Mouse (Mus musculus) testis, postnatal 10 days (tissue): ENCODE data around the gene Ptprg.
"Not testable (repeated sequence)": the region's sequence is repeated elsewhere in the genome, so short reads cannot be mapped to it uniquely, and the experiment has no call there.

ENCODE experiments used
- DNase-seq: peaks from one replicate; pipeline ENCODE4 v3.0.0; 2021; ENCODE audit warnings: low spot score

The Ptprg gene

DNA sequence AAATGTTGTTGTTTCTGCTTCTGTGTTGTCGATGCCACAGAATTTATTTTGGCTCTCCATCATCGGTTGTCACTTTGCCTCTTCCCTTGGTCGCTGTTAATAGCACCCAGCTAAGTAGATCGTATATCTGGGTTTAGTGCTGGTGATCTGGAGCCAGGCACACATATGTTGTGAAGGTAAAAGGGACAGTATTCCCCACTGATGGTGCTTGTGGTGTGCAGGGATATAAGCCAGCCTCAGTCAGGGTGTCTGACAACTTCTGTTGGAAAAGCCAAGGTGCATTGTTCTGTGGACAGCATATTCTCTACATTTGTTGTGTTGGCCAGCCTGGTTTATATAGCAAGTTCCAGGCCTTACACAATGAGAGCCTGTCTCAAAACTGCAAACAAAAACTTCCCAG, 428.4 kb downstream of the Ptprg start:
- no peak for DNase-seq

DNA sequence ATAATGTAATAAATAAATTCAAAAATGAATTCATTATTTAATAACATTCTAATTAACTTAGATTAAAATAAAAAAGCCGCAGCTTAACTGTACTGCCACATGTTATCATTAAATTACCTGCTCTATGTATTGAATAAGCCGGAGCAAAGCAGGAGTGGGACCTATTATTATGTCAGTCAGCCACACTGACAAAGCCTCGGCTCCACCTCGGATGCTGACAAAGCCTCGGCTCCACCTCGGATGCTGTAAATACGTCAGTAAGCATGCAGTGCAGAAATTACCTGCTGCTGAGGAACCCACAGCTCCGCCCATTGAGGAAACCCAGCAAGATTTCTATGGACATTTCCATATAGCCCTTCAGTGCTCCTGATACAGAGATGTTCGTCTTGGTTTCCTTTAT, 429.7 kb downstream of the Ptprg start:
- no peak for DNase-seq

DNA sequence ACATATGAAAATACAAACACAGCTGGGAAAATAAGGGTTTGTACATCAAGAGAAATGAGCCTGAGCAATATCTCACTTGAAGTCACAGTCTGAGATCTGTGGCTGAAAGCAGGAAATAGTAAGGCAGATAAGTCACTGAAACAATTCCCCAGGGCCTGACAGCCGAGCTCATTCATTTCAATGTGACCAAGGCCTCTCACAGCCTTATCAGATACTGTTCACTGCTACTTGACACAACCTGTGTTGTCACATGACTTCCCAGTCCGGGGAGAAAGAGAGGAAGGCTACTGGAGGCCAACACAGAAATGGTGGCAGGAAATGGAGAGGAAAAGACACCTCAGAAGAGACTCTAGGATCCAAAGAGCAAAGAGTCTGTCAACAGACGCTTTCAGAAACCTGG, 430.8 kb downstream of the Ptprg start:
- no peak for DNase-seq

DNA sequence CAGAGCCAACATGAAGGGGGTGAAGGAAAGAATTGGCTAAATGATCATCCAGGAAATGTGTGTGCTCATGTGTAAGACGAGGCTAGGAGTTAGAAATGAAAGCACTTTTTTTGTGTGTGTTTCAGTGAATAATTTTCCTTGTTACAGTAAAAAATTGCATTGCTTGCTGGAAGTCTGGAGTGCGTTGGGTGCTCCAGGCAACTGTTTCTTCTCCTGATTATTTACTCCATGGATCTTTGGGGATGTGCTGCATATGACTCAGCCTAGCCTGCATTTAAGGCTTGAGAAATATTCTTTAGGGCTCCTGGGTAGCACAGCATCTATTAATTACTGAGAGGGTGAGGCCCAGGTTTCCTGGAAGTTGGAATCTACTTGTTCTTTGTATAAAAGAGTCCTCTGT, 435.6 kb downstream of the Ptprg start:
- no peak for DNase-seq

DNA sequence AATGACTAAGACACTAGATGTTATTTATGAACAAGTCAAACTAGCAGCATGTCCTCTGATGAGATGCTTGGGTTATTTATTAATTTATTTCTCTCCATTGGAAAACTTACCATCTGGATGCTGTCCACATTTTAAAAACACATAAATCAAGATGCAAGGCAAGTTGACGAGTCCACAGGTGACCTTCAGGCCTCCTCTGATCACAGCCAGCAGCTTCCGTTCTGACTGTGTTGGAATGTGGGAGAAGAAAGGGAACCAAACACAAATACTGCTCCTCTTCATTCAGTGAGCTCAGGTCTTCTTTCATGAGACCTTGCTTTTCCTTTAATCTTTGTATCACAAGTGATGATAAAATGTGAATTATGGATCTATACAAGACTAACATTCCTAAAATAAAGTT, 437.8 kb downstream of the Ptprg start:
- DNase-seq: no peak

DNA sequence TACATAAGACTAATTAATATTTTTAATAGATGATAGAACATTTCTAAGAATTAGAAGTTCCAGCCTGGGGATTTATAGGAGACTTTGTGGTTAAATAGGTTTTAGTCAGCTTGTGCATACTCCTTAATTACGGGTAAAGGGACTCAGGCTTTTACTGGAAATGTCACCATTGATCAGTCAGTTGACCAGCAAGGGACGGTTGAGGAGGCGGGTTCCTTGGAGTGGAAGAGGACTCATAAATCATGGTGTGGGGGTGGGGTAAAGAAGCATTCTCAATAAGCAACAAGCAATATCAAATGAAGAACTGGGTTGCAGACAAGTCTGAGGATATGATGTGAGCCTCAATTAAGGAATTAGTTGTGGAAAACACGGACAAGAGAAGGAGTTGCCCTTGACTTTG, 438.8 kb downstream of the Ptprg start:
- DNase-seq: no peak

DNA sequence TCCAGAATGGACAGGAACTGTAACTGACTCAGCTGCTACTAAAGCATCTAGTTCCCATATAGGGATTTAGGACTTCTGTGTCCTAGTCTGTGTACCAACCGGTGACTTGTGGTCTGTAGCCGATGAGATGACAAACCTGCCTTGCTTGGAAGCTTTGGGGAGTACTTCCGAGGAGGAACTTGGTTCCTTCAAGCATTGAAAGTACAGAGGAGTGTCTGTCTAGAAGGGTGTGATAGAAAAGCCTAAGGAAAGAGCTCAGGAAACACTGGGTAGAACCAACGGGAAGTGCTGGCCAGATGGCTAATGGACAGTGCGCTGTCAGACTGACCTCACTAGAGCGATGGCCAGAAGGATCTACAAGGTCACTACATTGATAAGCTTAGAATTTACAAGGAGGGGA, 439.2 kb downstream of the Ptprg start:
- DNase-seq: no peak

DNA sequence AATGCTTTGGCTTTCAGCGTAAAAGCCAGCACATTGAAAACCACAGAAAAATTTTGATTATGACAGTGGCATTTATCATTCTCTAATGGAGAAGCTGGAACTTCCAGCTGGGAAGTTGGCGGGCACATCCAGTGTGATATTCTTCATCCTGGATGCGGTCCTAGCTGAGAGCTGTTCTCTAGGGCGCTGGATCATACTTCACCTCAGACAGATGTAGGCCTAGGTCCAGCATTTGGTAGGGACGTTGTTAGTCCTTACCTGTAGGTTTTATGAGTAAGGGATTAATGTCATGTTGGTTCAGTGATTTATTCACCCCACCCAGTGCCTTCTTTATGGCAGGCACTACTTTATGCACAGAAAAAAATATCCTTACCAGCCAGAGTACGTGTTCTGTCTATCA, 444.2 kb downstream of the Ptprg start:
- DNase-seq: no peak

DNA sequence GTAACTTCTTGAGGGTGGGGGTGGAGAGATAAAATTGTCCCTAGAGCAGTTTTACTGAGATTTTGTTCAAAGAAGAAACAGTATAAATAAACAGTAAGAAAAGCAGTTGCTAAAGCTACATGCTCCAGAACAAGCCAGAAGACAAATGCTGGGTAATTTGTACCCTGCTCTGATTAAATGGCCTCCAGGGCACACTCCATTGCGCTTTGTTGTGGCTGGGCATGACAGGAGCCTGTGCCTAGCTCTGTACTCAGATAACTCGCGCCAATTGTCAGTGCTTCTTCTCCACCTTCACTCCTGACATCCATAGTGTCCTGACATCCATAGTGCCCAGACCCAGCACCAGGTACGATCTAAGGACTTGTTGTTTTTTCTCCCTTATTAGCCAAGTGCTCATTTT, 445.1 kb downstream of the Ptprg start:
- no peak for DNase-seq

DNA sequence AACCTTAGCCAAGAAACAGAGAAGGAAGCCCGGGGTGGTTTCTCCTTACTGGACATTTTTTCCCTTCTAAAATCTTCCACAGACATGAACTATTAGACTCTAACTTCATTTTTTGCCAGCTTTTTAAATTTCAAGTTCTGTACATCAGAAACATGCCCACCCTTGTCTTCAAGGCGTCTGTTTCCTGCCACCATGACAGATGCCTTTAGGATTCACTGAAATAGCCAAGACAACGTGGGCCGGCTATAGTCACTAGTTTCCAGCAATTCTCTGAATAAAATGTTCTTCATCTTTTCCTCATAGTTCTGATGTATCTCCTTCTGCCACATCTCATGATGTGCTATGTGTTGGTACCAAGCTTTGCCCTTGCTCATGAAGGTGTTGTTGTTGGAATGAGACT, 450.7 kb downstream of the Ptprg start:
- DNase-seq: no peak

DNA sequence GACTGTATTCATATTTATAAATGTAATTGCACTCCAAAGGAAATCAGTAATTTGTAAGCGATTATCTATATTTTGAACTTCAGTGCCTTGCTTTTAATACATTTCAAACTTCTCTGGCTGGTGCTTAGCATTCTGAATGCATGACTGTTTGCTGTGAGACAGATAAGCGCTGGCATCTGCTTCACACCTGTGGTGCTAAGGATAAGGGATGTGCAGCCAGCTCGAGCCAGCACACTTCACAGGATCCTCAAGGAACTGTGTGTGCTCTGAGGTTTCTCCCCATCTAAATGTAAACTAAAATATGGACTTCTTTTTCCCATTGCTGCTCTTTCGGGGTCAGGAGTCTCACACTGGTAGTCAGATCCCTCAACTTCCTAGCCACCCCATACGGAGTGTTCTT, 458.4 kb downstream of the Ptprg start:
- no peak for DNase-seq

DNA sequence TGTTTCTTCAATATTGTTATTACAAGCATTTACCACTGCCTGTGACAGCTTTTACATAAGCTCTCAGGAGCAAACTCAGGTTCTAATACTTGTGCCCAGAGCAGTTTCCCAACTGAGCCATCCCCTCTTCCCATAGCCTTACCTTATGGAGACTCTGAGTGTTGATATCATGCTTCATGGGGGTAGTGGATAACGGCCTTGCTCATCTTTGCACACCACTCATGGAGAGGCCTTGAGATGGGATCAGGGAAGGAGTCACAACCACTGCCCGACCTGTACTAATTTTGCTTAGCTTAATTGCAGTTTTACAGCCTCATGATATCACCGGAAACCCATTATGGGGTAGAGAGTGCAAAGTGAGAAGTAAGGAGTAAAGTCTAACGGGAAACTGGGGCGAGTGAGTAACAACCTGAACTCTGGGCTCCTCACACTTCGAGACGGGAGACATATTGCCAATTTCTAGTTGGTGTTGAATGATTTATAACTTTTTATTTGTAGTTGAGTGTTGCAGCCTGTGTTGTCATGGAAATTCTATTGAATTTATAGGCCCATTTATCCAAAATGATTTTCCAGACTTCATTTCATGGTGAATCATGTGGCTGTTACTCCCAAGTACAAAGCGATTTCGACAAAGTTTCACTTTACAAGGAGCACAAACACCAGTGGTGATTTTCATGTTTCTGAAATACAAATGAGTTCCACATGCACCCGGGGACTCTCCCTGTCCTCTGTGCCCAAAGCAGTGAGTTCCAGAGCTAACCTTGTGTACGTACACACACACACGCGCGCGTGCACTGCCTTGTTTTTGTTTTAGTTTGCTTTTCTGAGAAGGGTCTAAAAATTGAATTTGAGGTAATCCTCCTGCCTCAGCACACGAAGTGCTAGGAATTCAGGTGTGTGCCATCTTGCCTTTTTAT, 472.7 kb downstream of the Ptprg start:
- no peak for DNase-seq

DNA sequence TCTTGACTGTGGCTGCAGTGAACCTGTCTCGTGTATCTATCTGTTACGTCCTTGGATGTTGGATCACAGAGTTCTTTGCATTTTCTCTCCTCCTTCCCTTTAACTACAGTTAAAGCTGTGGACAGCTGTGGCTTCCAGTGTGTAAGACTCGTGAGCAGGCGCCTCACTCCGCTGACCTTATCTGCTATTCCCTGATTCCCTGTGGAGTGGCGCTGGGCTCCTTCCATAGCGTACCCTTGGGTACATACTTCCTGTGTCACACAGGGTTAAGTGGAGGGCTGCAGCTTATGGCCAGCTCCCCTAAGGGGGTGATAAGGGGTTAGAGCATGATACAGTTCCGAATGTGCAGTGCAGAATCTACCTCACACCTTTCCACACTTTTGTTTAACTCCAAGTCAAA, 473.9 kb downstream of the Ptprg start:
- no peak for DNase-seq

DNA sequence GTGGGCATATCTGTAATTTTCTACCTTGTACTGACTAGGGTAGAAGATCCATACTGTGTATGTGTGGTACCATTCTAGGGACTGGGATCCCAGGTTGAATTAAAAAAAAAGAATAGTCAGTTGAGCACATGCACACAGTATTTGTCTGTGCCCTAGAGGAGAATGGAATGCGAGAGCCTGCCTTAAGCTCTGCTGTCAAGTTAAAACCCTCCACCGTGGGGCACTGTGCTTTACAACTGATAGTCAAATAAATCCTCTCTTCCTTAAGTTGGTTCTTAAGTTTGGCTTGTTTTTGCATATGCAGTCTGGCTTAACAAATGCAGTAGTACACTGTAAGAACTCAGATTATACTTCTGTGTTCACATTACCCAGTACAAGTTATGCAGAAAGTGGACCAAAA, 476.6 kb downstream of the Ptprg start:
- no peak for DNase-seq

DNA sequence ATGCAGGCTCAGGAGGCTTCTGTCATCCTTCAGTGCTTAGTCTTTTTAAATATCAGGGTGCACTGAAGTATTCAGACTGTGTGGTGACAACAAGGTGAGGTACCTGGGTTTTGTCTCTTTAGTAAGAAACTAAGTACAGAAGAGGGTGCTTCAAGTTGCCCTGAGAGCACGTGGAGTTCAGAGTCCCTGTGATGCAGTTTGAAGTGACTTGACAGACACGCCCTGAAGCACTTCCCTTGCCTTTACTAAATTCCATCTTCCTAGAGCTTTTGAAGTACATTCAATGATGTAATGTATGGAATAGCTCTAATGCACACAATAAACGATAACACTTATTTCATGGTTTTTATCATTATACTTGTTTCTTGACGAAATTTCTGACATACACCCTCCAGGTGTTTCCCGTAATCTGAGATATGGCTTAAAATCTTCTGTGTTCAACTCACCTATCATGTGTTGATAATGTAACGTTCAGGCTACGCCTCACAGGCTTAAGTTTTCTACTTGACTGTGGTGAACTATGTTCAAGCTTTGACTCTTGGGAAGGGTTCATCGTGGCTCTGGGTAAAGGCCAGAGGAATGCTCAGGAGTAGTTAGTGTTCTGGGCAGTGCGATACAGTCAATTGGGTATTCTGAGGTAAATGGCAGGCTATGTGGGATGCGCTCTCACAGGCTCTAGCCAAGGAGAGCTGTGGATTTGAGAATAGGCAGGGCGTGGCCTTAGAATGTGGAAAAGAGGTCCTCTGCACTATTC, 483.4 kb downstream of the Ptprg start:
- DNase-seq: no peak

DNA sequence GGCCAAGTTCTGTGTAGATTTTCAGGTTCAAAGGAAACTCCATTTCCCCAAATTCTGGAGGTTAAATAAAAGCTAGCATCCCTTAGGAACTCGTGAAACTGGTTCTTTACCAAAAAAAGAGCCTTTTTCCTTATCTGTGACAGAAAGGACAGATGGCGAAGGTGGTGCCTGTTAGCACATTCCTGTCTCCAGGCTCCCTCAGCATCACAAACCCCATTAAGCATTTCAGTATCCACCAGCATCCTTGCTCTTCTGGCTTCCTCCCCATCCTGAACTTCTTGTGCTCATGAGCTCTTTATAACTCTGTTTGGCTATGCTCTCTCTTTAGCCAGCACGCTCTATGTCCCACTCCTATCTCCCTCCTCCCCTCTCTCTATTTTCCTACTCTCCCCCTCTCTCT, 486.4 kb downstream of the Ptprg start:
- no peak for DNase-seq

DNA sequence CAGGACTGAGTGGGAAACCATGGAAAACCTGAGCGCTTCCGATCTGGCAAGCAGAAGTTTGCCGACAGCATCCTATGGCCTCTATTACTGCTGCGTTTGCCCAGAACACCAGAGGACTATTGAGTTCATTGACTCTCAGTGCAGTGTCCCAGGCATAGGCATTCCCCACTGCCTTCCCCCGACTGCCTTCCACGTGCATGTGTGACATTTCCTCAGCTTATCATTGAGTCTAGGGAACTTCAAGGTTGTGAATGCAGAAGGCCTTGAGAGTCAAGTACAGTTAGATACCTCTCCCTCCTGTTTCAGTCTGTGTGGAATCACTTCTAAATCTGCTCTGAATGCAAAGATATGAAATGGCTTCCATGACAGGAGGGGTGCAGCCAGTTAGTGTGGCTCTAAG, 488.2 kb downstream of the Ptprg start:
- no peak for DNase-seq

DNA sequence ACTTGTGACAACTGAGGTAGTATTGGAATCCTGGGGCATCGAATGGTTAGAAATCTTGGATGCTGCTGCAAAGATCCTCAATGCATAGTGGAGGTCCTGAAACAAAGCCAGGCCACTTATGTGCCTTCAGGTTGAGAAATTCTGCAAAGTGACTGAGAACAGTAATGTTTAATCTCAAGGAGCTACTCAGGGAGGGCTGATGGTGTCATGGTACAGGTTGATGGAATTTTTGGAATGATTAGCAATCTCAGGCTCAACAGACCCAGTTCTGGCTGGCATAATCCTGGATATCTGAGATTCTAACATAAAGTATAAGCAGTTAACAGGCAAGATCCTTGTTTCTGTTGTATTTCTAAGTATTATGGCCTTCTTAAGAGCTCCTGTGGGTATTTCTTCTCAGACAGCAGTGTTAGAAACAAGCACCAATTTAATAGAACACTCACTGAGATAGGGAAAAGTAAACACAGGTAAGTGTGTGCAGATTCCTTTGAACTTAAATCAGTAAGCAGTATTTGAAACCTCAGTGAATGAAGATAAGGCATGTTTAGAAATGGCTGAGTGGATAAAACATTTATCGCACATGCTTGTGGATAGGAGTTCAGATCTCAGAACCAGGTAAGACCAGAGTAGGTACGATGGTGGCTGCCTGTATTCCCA, 493.0 kb downstream of the Ptprg start:
- no peak for DNase-seq

DNA sequence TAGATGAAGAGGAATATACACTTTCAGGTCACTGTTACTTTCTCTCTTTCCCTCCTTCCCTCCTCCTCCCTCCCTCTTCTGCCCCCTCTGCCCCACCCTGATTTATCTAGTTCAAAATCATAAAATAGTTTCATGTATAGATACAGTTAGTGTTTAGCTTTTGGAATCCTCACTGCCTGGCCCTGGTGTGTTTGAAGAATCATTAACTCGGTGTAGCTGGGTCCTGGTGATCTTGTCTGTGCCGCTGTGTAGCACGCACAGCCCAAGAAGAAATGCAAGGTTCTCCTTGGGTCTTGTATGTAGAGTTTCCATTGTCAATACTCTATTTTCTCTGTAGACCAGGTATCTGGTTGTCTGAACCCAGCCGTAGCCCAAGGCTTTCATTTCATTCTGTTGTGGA, 494.3 kb downstream of the Ptprg start:
- DNase-seq: no peak

DNA sequence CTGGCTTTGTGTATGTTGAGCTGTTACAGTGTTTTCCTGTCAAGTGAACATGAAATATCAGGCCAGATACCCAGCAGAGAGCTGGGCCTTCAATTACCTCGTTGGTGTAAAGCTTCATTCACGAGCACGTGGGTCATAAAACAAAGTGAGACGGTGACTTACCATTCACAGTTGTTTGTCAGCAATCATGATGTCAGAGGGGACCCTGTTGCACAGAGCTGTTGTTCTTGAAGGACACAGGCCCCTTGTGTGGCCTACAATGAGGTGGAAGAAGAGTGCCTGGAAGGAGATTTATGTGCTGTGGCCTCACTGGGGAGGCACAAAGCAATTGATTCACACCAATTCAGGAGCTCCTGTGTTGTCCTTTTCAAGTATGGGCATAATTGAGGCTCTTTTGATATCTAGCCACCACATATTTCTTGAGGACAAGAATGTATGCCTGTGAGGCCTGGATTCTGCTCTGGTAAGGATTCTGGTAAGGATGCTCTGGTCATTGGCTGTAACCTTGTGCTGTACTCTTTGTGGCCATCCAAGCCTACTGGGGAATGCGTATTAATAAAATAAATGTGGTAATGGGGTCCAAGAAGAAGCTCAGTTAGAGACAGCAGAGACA, 503.7 kb downstream of the Ptprg start:
- DNase-seq: no peak

DNA sequence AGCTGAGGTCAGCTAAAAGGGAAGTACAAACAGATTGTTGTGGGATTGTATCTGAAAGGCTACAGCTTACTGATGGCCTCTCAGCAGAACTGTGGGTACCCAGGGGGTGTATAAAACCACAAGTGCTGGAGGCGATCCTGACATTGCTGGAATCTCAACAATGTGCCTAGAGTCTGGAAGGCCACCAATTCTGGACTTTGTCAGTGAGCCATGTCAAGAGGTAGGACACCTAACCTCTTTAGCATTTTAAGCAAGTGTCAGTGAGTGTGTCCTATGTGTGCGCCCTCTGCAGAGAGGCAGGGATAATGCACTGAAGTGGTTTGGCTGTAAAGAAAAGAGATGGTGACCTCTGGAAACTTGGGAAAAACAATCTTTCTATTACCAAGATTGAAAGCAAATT, 504.5 kb downstream of the Ptprg start:
- no peak for DNase-seq

DNA sequence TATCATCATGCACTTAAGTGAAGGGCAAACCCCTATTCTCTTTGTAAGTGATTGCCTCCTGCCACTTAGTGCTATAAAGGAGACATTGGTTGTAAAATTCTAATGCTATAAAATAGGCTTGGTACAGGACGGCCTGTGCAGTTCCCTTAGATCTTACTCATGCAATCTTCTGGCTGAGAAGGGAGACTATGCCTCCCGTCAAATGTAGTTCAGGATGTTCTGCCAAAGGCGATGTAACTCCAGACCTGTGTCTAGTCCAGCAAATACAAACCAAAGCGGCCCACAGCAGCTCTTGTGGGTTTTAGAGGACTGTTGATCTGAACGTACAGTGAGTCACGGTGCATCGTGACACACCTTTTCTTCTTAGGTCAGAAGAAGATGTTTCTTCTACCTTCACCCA, 505.8 kb downstream of the Ptprg start:
- no peak for DNase-seq

DNA sequence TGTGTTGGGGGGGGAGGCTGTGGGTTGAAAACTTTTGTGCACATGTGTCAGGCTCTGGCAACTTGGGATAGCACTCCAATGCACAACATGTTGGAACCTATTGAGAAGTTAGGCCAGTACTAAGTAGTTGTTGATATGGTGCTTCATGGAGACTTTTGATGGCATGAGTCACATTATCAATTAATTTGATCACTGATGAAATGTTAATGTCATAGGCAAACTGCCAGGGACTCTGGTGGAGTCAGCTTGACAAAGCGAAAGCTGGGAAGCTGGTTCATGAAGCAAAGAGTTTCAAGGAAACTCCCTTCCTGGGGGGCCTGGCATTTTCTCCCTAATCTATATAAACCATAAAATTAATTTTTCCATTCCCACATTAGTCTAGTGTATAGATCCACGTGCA, 508.0 kb downstream of the Ptprg start:
- DNase-seq: not testable (repeated sequence)
